Mouse (Mus musculus) G1E (cell line): Measurements from ENCODE around the gene Ppy. TPM values are rescaled to one million over a fixed set of nuclear protein-coding genes. Genes with fewer than 3 reads are reported as not detected.
A peak's percentile ranks its signal among the peaks of the same experiment; 100 is the strongest.

Experiments
- ATAC-seq: 2 replicates; pipeline ENCODE4 v1.8.0; 2016; ENCODE audit warnings: mild to moderate bottlenecking; ENCODE audit not compliant: insufficient number of reproducible peaks, poor library complexity, low FRiP score, severe bottlenecking; ENCODE audit errors: extremely low read depth
- DNase-seq: peaks from one replicate; pipeline ENCODE4 v3.0.0; 2012; ENCODE audit warnings: low spot score
- H3K27me3 ChIP-seq: 2 replicates; pipeline ENCODE4 v1.6.1; 2012; ENCODE audit warnings: mild to moderate bottlenecking, low read length, inconsistent platforms; ENCODE audit not compliant: insufficient read depth
- H3K36me3 ChIP-seq: replicated peaks from 2 replicates; pipeline ENCODE3; 2012; ENCODE audit warnings: mild to moderate bottlenecking, inconsistent platforms
- H3K4me1 ChIP-seq: 2 replicates; pipeline ENCODE4 v1.6.1; 2012; ENCODE audit warnings: low read depth, low read length, inconsistent platforms, mixed read lengths; ENCODE audit not compliant: insufficient read depth
- H3K4me3 ChIP-seq: 2 replicates; pipeline ENCODE4 v1.5.1; 2012; ENCODE audit warnings: low read depth, mild to moderate bottlenecking, inconsistent platforms, low read length, moderate library complexity, mixed read lengths
- H3K9me3 ChIP-seq: replicated peaks from 2 replicates; pipeline ENCODE4 v1.6.1; 2012; ENCODE audit warnings: inconsistent platforms
- CTCF ChIP-seq: IDR thresholded peaks from 2 replicates; pipeline ENCODE4 v1.5.1; 2012; ENCODE audit warnings: low read depth, low read length, inconsistent platforms, mixed read lengths
- GATA1 ChIP-seq: IDR thresholded peaks from 2 replicates; pipeline ENCODE4 v1.6.1; 2012; ENCODE audit warnings: borderline replicate concordance, low read length, inconsistent platforms, mixed read lengths
- GATA2 ChIP-seq: IDR thresholded peaks from 2 replicates; pipeline ENCODE4 v1.6.1; 2012; ENCODE audit warnings: low read depth, low read length, inconsistent platforms, borderline replicate concordance
- POLR2AphosphoS5 ChIP-seq: IDR thresholded peaks from 2 replicates; pipeline ENCODE4 v1.6.1; 2012; ENCODE audit warnings: low read depth, low read length, inconsistent platforms; ENCODE audit not compliant: insufficient replicate concordance
- TAL1 ChIP-seq: conservative IDR thresholded peaks from 2 replicates; pipeline ENCODE4 v1.6.1; 2012; ENCODE audit warnings: low read depth, low read length, inconsistent platforms, mixed read lengths
- polyA plus RNA-seq: library from polyadenylated mRNA; stranded (reverse); fragments of >175 nt; gene quantifications from 2 replicates; pipeline ENCODE4 v1.2.3, GENCODE M21; 2012
- total RNA-seq, 2 experiments: library from RNA; stranded (forward) in 1 of 2; stranded (reverse) in 1 of 2; fragments of 200-1000 nt in 1 of 2; fragments of >200 nt in 1 of 2; fragmentation: Nextera tagmentation in 1 of 2; gene quantifications; 2 replicates each; pipeline ENCODE4 v1.2.3; 2014 to 2017

Ppy gene
- total and polyA plus RNA-seq, 3 experiments, result 0.16 TPM; not detected in 2

- DNase-seq (no peak), ATAC-seq (no peak)
- Histone ChIP-seq H3K9me3 (no peaks in the 10 kb centered on the region), H3K4me1 (peaks cover 71% of the 10 kb centered on the region), H3K36me3 (no peaks in the 10 kb centered on the region), H3K27me3 (peaks cover 47% of the 10 kb centered on the region), H3K4me3 (no peak overlapping the region; the same call in 1 of the 2 replicates)
- TF ChIP-seq GATA2 (no peak), GATA1 (no peak), CTCF (no peak), POLR2AphosphoS5 (no peak), TAL1 (no peak)
These were observed 4.7 kb downstream of the Ppy start for GRCm38 (mm10) chr11:102096446-102096845.

DNA sequence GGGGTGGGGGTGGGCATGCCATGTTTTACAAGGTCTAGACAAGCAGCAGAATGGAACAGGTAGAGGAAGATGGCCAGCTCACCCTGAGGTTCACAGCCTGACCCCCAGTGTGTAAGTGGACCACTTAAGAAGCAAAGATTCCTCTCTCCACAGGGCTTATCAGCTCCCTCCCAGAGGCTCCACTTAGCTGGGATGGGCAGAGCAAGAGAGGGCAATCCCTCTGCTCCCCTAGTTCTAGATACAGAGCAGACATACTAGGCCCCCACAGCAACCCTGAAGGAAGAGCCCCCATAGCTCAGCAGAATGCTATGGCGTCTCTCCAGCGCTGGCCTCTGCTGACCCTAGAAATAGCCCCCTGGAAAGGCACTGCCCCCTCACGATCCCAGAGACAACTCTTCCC, 5.4 kb downstream of the Ppy start:
- peaks cover 65% of the 10 kb centered on the region for H3K4me1 ChIP-seq
- H3K36me3 ChIP-seq, result no peaks in the 10 kb centered on the region
- DNase-seq (no peak), ATAC-seq (no peak)
- no peak overlapping the region for H3K4me3 ChIP-seq
- peaks cover 39% of the 10 kb centered on the region for H3K27me3 ChIP-seq
- no peaks in the 10 kb centered on the region for H3K9me3 ChIP-seq
- TF ChIP-seq TAL1, result no peak
- TF ChIP-seq CTCF, result no peak
- no peak for TF ChIP-seq GATA2
- TF ChIP-seq POLR2AphosphoS5, result no peak
- TF ChIP-seq GATA1, result no peak

GRCm38 (mm10) chr11:102089088-102089808, 11.9 kb downstream of the Ppy start:
- H3K9me3 ChIP-seq, result no peaks in the 10 kb centered on the region
- H3K4me3 ChIP-seq, result peak overlapping the region; percentile 85
- peaks cover 66% of the 10 kb centered on the region for H3K4me1 ChIP-seq
- H3K36me3 ChIP-seq, result peaks cover 19% of the 10 kb centered on the region
- TF ChIP-seq GATA2 (no peak), CTCF (peak; percentile 51; the same call in 1 of the 2 replicates), TAL1 (peak; percentile 47; the same call in 1 of the 2 replicates)
- DNase-seq, result peak; percentile 83
- peak; percentile 46; the same call in 1 of the 2 replicates for ATAC-seq
- 0 out of 2 replicates have a peak, but pooled peaks cover under 1% of the 10 kb centered on the region for H3K27me3 ChIP-seq

GRCm38 (mm10) chr11:102087931-102088898, 12.9 kb downstream of the Ppy start, which contains the start of gene Mpp2:
Gene Mpp2, minus strand, starts transcription at chr11:102088515.
- H3K4me1 ChIP-seq, result peaks cover 60% of the 10 kb centered on the region
- peaks cover 28% of the 10 kb centered on the region for H3K36me3 ChIP-seq
- peak; percentile 74 for ATAC-seq
- no peaks in the 10 kb centered on the region for H3K27me3 ChIP-seq
- H3K4me3 ChIP-seq, result peak within 1 kb of the TSS; percentile 85
- no peaks in the 10 kb centered on the region for H3K9me3 ChIP-seq
- peak; percentile 86 for DNase-seq
- TF ChIP-seq POLR2AphosphoS5, result no peak
- peak; percentile 67; the same call in 1 of the 2 replicates for TF ChIP-seq TAL1
- TF ChIP-seq GATA1, result no peak
- no peak for TF ChIP-seq CTCF
- no peak for TF ChIP-seq GATA2

- Histone ChIP-seq H3K4me3 (peak overlapping the region; percentile 85), H3K36me3 (peaks cover 38% of the 10 kb centered on the region), H3K27me3 (no peaks in the 10 kb centered on the region), H3K9me3 (no peaks in the 10 kb centered on the region), H3K4me1 (peaks cover 53% of the 10 kb centered on the region)
- DNase-seq (peak; percentile 80), ATAC-seq (no peak)
- no peak for TF ChIP-seq GATA1
- no peak for TF ChIP-seq TAL1
- no peak for TF ChIP-seq GATA2
- TF ChIP-seq CTCF, result no peak
- TF ChIP-seq POLR2AphosphoS5, result no peak
These were observed 13.9 kb downstream of the Ppy start for GRCm38 (mm10) chr11:102087081-102087751.
